Mouse (Mus musculus): ENCODE results near the gene Mrpl10. TPM values are rescaled to one million over a fixed set of nuclear protein-coding genes. Genes with fewer than 3 reads are reported as not detected.

Mrpl10 gene
- polyA plus RNA-seq, 1 experiment from 2014 or later: 56.2 TPM

GRCm38 (mm10) chr11:97025721-97026344, 15.5 kb upstream of the Mrpl10 start:
- ATAC-seq: peak; percentile 37; the same call in 1 of the 2 replicates
- H3K27ac ChIP-seq (ENCODE audit: low read length): no peak overlapping the region
- H3K4me1 ChIP-seq (replicated peaks; ENCODE audit: control insufficient read depth, insufficient read depth, low read length): peaks cover 23% of the 10 kb centered on the region
- WGBS: 3% methylated on average over 17 of the region's 17 CpGs
- H3K4me2 ChIP-seq (ENCODE audit: low read length): peak overlapping the region; percentile 38
- H3K27me3 ChIP-seq (replicated peaks; ENCODE audit: control insufficient read depth, insufficient read depth, low read length): peaks cover 40% of the 10 kb centered on the region
- no peaks in the 10 kb centered on the region for H3K36me3 ChIP-seq (ENCODE audit: control insufficient read depth, insufficient read depth)
- H3K4me3 ChIP-seq (replicated peaks; ENCODE audit: low read length): peak overlapping the region; percentile 20
- H3K9ac ChIP-seq (replicated peaks; ENCODE audit: low read depth, low read length): peak overlapping the region; percentile 39
- H3K9me3 ChIP-seq (ENCODE audit: control insufficient read depth, low read length): no peaks in the 10 kb centered on the region

- no peaks in the 10 kb centered on the region for H3K36me3 ChIP-seq (ENCODE audit: control insufficient read depth, insufficient read depth)
- H3K9ac ChIP-seq (replicated peaks; ENCODE audit: low read depth, low read length): peak within 1 kb of the TSS; percentile 74
- H3K9me3 ChIP-seq (ENCODE audit: control insufficient read depth, low read length): no peaks in the 10 kb centered on the region
- H3K27me3 ChIP-seq (replicated peaks; ENCODE audit: control insufficient read depth, insufficient read depth, low read length): peaks cover 4% of the 10 kb centered on the region
- peak; percentile 89 for ATAC-seq
- H3K4me2 ChIP-seq (ENCODE audit: low read length): peak within 1 kb of the TSS; percentile 65
- H3K4me1 ChIP-seq (replicated peaks; ENCODE audit: control insufficient read depth, insufficient read depth, low read length): peaks cover 12% of the 10 kb centered on the region
- under 1% methylated on average over 25 of the region's 25 CpGs for WGBS
- 0 out of 2 replicates have a peak within 1 kb of the TSS, but pooled peaks have one; percentile 60 for H3K27ac ChIP-seq (ENCODE audit: low read length)
- H3K4me3 ChIP-seq (replicated peaks; ENCODE audit: low read length): peak within 1 kb of the TSS; percentile 70
These were observed 11.5 kb upstream of the Mrpl10 start, which contains the start of gene Scrn2 for GRCm38 (mm10) chr11:97029686-97030417. Gene Scrn2, plus strand, starts transcription at chr11:97029938.

GRCm38 (mm10) chr11:97030426-97030825, 10.9 kb upstream of the Mrpl10 start:
- peak overlapping the region; percentile 70 for H3K4me3 ChIP-seq (replicated peaks; ENCODE audit: low read length)
- no peaks in the 10 kb centered on the region for H3K27me3 ChIP-seq (replicated peaks; ENCODE audit: control insufficient read depth, insufficient read depth, low read length)
- H3K9me3 ChIP-seq (ENCODE audit: control insufficient read depth, low read length): no peaks in the 10 kb centered on the region
- H3K4me1 ChIP-seq (replicated peaks; ENCODE audit: control insufficient read depth, insufficient read depth, low read length): peaks cover 12% of the 10 kb centered on the region
- no peaks in the 10 kb centered on the region for H3K36me3 ChIP-seq (ENCODE audit: control insufficient read depth, insufficient read depth)
- WGBS: 17% methylated on average over 15 of the region's 15 CpGs
- H3K27ac ChIP-seq (ENCODE audit: low read length): no peak overlapping the region
- H3K9ac ChIP-seq (replicated peaks; ENCODE audit: low read depth, low read length): peak overlapping the region; percentile 74
- ATAC-seq: no peak
- peak overlapping the region; percentile 65 for H3K4me2 ChIP-seq (ENCODE audit: low read length)

DNA sequence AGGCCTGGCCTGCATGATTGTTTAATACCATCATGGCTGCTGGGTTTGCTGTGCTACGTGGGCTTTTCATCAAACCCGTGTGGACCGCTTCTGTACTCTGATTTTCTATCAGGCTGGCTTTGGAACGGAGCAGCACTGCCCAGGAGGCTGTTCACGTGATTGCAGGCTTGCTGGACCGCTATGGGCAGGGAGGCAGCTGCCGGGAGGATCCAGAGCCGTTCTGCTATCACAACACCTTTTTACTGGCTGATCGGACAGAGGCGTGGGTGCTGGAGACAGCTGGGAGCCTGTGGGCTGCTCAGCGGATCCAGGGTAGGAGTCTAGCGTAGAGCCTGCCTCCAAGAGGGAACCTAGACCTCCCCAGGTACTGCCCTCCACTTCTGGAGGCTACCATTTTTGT, 9.4 kb upstream of the Mrpl10 start:
- no peaks in the 10 kb centered on the region for H3K27me3 ChIP-seq (replicated peaks; ENCODE audit: control insufficient read depth, insufficient read depth, low read length)
- H3K36me3 ChIP-seq (ENCODE audit: control insufficient read depth, insufficient read depth): no peaks in the 10 kb centered on the region
- no peak overlapping the region for H3K4me2 ChIP-seq (ENCODE audit: low read length)
- ATAC-seq: no peak
- H3K4me3 ChIP-seq (replicated peaks; ENCODE audit: low read length): no peak overlapping the region
- 83% methylated on average over 12 of the region's 12 CpGs for WGBS
- peaks cover 9% of the 10 kb centered on the region for H3K4me1 ChIP-seq (replicated peaks; ENCODE audit: control insufficient read depth, insufficient read depth, low read length)
- no peaks in the 10 kb centered on the region for H3K9me3 ChIP-seq (ENCODE audit: control insufficient read depth, low read length)
- H3K9ac ChIP-seq (replicated peaks; ENCODE audit: low read depth, low read length): no peak overlapping the region
- no peak overlapping the region for H3K27ac ChIP-seq (ENCODE audit: low read length)

GRCm38 (mm10) chr11:97032499-97032898, 8.9 kb upstream of the Mrpl10 start:
- peaks cover 9% of the 10 kb centered on the region for H3K4me1 ChIP-seq (replicated peaks; ENCODE audit: control insufficient read depth, insufficient read depth, low read length)
- no peak for ATAC-seq
- no peaks in the 10 kb centered on the region for H3K9me3 ChIP-seq (ENCODE audit: control insufficient read depth, low read length)
- H3K4me3 ChIP-seq (replicated peaks; ENCODE audit: low read length): no peak overlapping the region
- no peaks in the 10 kb centered on the region for H3K27me3 ChIP-seq (replicated peaks; ENCODE audit: control insufficient read depth, insufficient read depth, low read length)
- H3K9ac ChIP-seq (replicated peaks; ENCODE audit: low read depth, low read length): no peak overlapping the region
- no peak overlapping the region for H3K4me2 ChIP-seq (ENCODE audit: low read length)
- no peaks in the 10 kb centered on the region for H3K36me3 ChIP-seq (ENCODE audit: control insufficient read depth, insufficient read depth)
- H3K27ac ChIP-seq (ENCODE audit: low read length): no peak overlapping the region
- 93% methylated on average over 4 of the region's 4 CpGs for WGBS

DNA sequence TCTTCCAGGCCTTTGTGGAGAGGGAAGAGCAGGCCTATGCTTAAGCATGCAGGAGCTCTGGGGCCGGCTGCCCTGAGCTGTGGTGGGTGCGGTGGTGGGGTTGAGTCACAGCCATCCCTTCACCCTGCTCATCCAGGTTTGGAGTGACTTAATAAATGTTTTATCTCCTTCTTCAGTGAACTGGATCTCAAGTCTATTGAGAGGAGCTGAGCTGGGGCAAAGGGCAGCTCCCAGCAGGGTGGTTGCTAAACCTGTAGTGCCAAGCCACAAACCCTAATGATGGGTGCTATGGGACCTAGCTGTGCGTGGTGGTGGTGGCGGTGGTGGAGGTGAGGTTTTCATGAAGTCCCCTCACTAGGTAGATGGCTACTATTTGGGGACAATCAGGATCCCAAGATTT, 7.6 kb upstream of the Mrpl10 start:
- Histone ChIP-seq H3K36me3 (ENCODE audit: control insufficient read depth, insufficient read depth) (no peaks in the 10 kb centered on the region), H3K9ac (replicated peaks; ENCODE audit: low read depth, low read length) (no peak overlapping the region), H3K27ac (ENCODE audit: low read length) (no peak overlapping the region), H3K4me3 (replicated peaks; ENCODE audit: low read length) (no peak overlapping the region), H3K9me3 (ENCODE audit: control insufficient read depth, low read length) (no peaks in the 10 kb centered on the region), H3K4me1 (replicated peaks; ENCODE audit: control insufficient read depth, insufficient read depth, low read length) (peaks cover 9% of the 10 kb centered on the region), H3K27me3 (replicated peaks; ENCODE audit: control insufficient read depth, insufficient read depth, low read length) (no peaks in the 10 kb centered on the region), H3K4me2 (ENCODE audit: low read length) (no peak overlapping the region)
- no peak for ATAC-seq
- 90% methylated on average over 4 of the region's 4 CpGs for WGBS

- ATAC-seq: no peak
- no peak overlapping the region for H3K9ac ChIP-seq (replicated peaks; ENCODE audit: low read depth, low read length)
- peaks cover 5% of the 10 kb centered on the region; the same call in 1 of the 2 replicates for H3K4me1 ChIP-seq (replicated peaks; ENCODE audit: control insufficient read depth, insufficient read depth, low read length)
- H3K9me3 ChIP-seq (ENCODE audit: control insufficient read depth, low read length): no peaks in the 10 kb centered on the region
- no peak overlapping the region for H3K4me3 ChIP-seq (replicated peaks; ENCODE audit: low read length)
- H3K27me3 ChIP-seq (replicated peaks; ENCODE audit: control insufficient read depth, insufficient read depth, low read length): no peaks in the 10 kb centered on the region
- no peaks in the 10 kb centered on the region for H3K36me3 ChIP-seq (ENCODE audit: control insufficient read depth, insufficient read depth)
- H3K4me2 ChIP-seq (ENCODE audit: low read length): no peak overlapping the region
- WGBS: 73% methylated on average over 5 of the region's 5 CpGs
- no peak overlapping the region for H3K27ac ChIP-seq (ENCODE audit: low read length)
These were observed 5.2 kb upstream of the Mrpl10 start for GRCm38 (mm10) chr11:97036141-97036540.

DNA sequence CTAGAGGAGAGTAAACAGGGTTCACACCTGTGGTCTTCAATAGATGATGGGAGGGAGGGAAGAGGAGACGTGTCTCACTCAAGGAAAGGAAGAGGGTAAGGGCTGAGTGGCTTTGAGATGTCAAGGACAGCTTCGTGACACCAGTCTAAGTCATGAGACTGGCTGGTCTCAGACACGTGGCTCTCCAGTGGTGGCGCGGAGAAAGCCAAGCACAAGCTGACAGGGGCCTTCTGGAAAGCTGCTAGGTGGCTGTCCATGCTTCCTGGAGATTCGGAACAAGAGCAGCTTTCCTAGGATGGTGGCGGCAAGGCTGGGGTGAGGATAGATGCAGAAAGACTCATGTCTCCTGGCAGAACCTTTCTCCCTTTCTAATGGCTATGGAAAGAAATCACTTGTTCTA, 2.5 kb upstream of the Mrpl10 start:
- H3K4me2 ChIP-seq (ENCODE audit: low read length): no peak overlapping the region
- WGBS: 67% methylated on average over 7 of the region's 7 CpGs
- no peaks in the 10 kb centered on the region for H3K9me3 ChIP-seq (ENCODE audit: control insufficient read depth, low read length)
- no peak for ATAC-seq
- no peaks in the 10 kb centered on the region for H3K27me3 ChIP-seq (replicated peaks; ENCODE audit: control insufficient read depth, insufficient read depth, low read length)
- no peak overlapping the region for H3K4me3 ChIP-seq (replicated peaks; ENCODE audit: low read length)
- H3K27ac ChIP-seq (ENCODE audit: low read length): no peak overlapping the region
- no peaks in the 10 kb centered on the region for H3K36me3 ChIP-seq (ENCODE audit: control insufficient read depth, insufficient read depth)
- peaks cover 11% of the 10 kb centered on the region for H3K4me1 ChIP-seq (replicated peaks; ENCODE audit: control insufficient read depth, insufficient read depth, low read length)
- H3K9ac ChIP-seq (replicated peaks; ENCODE audit: low read depth, low read length): no peak overlapping the region

GRCm38 (mm10) chr11:97040301-97041021, 899 bp upstream of the Mrpl10 start:
- Histone ChIP-seq H3K9ac (replicated peaks; ENCODE audit: low read depth, low read length) (no peak overlapping the region), H3K4me3 (replicated peaks; ENCODE audit: low read length) (peak overlapping the region; percentile 78), H3K9me3 (ENCODE audit: control insufficient read depth, low read length) (no peaks in the 10 kb centered on the region), H3K4me1 (replicated peaks; ENCODE audit: control insufficient read depth, insufficient read depth, low read length) (peaks cover 11% of the 10 kb centered on the region), H3K4me2 (ENCODE audit: low read length) (peak overlapping the region; percentile 95), H3K27ac (ENCODE audit: low read length) (no peak overlapping the region), H3K27me3 (replicated peaks; ENCODE audit: control insufficient read depth, insufficient read depth, low read length) (no peaks in the 10 kb centered on the region), H3K36me3 (ENCODE audit: control insufficient read depth, insufficient read depth) (no peaks in the 10 kb centered on the region)
- WGBS: 54% methylated on average over 12 of the region's 12 CpGs
- no peak for ATAC-seq

Data from forebrain, embryonic 16.5 days (tissue).